Mouse (Mus musculus): ENCODE results near the gene Mcrip2. TPM values are rescaled to one million over a fixed set of nuclear protein-coding genes. Genes with fewer than 3 reads are reported as not detected.
"Not testable (repeated sequence)": the region's sequence is repeated elsewhere in the genome, so short reads cannot be mapped to it uniquely, and the experiment has no call there.

Gene Mcrip2
- total RNA-seq, 2 experiments from 2014 or later = 272 to 286 TPM

DNA sequence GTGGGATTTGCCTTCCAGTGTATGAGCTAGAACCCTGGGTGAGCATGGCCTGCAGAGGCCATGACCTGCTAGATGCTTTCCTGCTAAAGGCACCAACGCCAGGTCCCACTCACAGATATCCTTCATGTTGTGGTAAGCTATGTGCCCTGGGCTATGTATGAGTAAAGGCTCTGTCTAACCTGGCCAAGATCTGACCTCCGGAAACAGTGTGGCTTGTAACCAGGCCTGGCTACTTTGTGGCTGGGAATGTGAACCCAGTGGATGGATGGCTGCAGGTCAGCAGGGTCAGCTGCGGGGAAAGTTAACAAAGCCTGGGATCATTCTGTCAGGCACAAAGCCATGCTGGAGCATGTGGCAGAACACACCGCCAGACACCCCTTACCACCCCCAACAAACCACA is 13.1 kb upstream of the Mcrip2 start:
- intact Hi-C loops (cut with DNase I) = no loop called here
- no peak for DNase-seq

DNA sequence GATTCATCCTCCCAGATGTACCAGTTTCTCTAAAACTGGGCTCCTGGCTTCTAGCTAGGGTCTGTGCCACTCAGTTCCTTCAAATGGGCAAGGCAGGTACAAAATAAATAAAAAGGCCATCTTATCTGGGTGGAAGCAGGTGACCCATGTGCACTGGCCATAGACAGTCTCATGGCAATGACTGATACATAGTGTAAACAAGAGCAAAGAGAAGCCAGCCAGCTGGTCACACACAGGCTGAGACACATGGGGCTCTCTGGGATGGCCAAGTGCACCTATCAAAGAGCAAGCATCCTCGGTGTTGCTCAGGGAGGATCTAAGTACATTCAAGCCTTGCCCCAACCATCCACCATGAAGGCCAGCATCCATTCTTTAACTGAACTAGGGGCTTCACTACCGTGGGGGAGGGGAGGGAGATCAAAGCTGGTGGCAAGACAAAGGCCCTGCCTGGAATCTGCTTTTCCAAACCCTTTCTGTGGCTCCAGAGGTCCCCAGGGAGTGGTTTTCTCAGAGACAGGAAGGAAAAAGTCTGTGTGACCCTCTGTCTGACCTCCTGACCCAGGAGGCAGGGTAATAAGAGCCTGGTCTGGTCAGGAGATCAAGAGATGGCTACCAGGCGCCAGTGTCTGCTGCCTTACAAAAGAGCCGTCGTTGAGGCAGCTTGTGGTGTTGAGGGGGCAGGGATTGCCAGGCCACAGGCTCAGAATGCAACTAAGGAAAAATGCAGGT is 12.5 kb upstream of the Mcrip2 start:
- DNase-seq = no peak
- intact Hi-C loops (cut with DNase I) = no loop called here

DNA sequence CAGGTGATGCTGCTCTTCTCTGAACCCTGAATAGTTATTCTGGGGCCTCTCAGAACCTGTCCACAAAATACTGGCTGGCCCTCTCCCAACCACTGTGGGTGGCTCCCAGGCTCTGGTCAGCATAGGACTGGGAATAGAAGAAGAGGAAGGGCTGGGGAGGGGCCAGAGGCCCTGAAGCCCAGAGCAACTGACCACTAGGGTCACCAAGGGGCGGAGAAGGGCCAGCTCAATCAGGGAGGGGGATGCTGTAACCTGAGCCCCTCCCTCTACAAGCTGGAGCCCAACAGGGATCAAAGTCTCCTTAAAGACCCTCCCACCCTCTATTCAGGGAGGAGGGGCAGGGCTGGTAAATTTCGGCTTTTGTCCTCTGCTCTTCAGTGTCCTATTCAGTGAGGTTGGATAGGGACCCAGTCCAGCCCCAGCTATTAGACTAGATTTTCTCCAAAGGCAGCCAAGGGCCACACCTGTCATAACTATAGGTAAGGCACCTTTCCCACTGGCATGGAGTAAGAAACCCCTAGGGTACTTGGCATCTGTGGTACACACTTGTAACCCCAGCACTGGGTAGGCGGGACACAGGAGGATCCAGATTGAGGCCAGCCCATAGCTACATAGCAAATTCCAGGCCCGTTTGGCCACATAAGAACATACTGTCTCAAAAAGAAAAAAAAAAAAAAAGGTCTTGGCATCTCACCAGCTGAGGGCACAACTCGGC is 11.8 kb upstream of the Mcrip2 start, which contains the start of gene Wfikkn1:
Wfikkn1 (minus strand) TSS at position 663 of the 715 bp plus-strand sequence.
- no peak for DNase-seq
- intact Hi-C loops (cut with DNase I) = no loop called here

DNA sequence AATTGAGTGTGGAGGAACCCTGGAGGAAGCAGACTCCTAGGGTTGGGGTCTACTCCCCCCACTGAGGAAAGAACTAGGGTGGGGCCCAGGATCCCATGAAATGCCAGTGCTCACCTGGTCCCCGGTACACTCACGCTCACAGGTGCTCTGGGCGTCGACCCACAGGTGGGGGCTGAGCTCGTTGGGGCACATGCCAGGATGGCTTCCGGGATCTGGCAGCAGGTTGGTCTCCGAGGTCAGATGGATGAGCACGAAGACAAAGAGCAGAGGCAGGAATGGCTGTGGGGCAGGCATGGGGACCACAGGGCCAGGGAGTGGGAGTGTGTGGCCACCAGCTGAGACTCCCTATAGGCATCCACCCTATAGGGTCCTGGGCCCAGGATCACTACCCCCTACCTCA is 11.2 kb upstream of the Mcrip2 start:
- intact Hi-C loops (cut with DNase I) = no loop called here
- DNase-seq = no peak

GRCm38 (mm10) chr17:25879261-25879660 is 10.7 kb upstream of the Mcrip2 start:
- DNase-seq = no peak
- intact Hi-C loops (cut with DNase I) = no loop called here

- intact Hi-C loops (cut with DNase I) = no loop called here
- DNase-seq = no peak
Measured at GRCm38 (mm10) chr17:25878611-25879180, 10.1 kb upstream of the Mcrip2 start.

- DNase-seq = no peak
- intact Hi-C loops (cut with DNase I) = no loop called here
Measured at GRCm38 (mm10) chr17:25877741-25878610, 9.4 kb upstream of the Mcrip2 start.

GRCm38 (mm10) chr17:25877025-25877424 is 8.5 kb upstream of the Mcrip2 start:
- DNase-seq = no peak
- intact Hi-C loops (cut with DNase I) = no loop called here

- no peak for DNase-seq
- intact Hi-C loops (cut with DNase I) = no loop called here
Measured at GRCm38 (mm10) chr17:25876347-25876915, 7.9 kb upstream of the Mcrip2 start.

GRCm38 (mm10) chr17:25875171-25876136 is 6.9 kb upstream of the Mcrip2 start:
- DNase-seq = peak; percentile 84 to 88
- intact Hi-C loops (cut with DNase I) = no loop called here

GRCm38 (mm10) chr17:25874721-25875170 is 6.2 kb upstream of the Mcrip2 start, which contains the start of gene Mettl26:
TSS of gene Mettl26 (plus strand) at chr17:25875074.
- intact Hi-C loops (cut with DNase I) = no loop called here
- DNase-seq = peak; percentile 97 to 99

DNA sequence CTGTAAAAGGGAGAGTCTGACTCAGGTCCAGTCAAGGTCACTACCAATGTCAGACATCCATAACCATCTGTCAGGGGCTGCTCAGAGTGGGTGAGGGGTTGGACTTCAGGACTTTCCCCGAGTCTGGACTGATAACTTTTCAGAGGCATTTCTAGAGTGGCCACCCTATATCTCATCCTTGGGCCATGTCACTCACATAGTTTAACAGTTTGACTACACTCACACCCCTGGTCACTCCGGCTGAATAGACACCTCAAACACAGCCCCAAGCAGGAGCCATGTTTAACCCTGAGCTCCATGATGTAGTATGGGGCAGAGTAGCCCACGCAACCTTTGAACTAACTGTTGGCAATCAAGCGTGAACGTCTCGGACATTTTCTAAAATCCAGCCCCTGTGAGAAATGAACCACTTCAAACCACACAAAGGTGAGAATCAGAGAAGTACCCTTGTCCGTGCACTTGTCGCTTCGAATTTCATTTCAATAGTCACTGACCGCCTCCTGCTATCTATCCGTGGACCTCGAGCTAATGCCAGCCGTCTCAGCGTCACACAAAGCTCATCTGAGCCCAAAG is 5.7 kb upstream of the Mcrip2 start:
- no peak for DNase-seq
- intact Hi-C loops (cut with DNase I) = no loop called here

DNA sequence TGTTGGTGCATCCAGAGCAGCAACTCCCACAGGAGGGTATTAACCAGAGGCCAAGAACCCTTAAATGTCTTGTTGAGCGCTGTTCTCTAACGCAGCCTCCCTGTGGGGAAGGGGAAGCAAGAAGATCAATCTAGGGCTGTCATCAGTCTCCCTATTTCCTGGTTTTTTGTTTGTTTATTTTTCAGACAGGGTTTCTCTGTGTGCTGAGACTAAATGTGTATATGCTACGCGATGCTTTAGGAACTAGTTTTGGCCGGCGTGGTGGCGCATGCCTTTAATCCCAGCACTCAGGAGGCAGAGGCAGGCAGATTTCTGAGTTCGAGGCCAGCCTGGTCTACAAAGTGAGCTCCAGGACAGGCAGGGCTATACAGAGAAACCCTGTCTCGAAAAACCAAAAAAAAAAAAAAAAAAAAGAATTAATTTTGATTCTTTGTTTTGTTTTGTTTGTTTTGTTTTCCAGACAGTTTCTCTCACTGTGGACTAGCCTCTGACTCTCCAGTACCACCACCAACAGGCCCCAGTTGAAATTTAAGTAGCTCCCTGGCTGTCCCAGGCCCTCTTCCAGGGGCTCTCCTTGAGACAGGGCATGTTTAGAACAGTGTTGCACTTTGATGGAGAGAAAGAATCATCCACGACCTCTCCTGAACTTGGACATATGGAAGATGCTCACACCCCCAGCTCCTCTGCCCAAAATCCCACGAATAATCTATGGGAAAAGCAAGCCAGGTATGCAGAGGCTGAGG is 5.0 kb upstream of the Mcrip2 start:
- intact Hi-C loops (cut with DNase I) = no loop called here
- DNase-seq = no peak

GRCm38 (mm10) chr17:25872676-25873075 is 4.1 kb upstream of the Mcrip2 start:
- no peak for DNase-seq
- intact Hi-C loops (cut with DNase I) = no loop called here

DNA sequence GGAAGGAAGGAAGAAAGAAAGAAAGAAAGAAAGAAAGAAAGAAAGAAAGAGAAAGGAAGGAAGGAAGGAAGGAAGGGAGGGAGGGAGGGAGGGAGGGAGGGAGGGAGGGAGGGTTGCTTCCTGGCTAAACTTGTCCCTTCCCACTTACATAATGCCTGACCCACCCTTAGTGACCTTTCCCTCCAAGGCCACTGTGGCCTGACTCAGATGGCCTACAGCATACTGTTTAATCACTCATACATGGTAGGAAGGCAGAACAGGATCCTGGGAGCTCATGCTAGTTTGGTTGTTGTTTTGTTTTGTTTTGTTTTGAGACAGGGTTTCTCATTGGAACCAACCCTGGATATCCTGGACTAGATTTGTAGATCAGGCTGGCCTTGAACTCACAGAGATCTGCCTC is 3.0 kb upstream of the Mcrip2 start:
- DNase-seq; intact Hi-C loops (cut with DNase I): not testable (repeated sequence)

DNA sequence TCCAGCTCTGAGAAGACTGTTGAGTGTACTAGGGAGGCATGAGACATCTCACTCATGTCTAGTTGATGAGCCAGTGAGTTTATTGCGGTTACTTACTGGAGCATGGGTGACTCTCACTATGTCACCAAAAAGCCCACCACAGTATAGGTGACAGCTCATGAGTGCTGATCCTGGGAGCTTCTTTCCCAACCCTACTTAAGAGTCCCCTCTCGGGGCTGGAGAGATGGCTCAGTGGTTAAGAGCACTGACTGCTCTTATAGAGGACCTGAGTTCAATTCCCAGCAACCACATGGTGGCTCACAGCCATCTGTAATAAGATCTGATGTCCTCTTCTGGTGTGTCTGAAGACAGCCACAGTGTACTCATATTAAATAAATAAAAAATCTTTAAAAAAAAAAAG is 1.4 kb upstream of the Mcrip2 start:
- DNase-seq = no peak
- intact Hi-C loops (cut with DNase I) = loop anchor here (2.0 kb wide), 1 partner anchor 25 kb away; the partner anchor contains the start of gene Rhot2

GRCm38 (mm10) chr17:25869498-25869897 is 934 bp upstream of the Mcrip2 start:
- intact Hi-C loops (cut with DNase I) = loop anchor here (2.0 kb wide), 1 partner anchor 25 kb away; the partner anchor contains the start of gene Rhot2

More at GRCm38 (mm10) chr17:25869498-25869897, 934 bp upstream of the Mcrip2 start:
- no peak for DNase-seq
